Mouse (Mus musculus) left cerebral cortex, postnatal 4 days (tissue): ENCODE results near the gene Cops7a. TPM values are rescaled to one million over a fixed set of nuclear protein-coding genes. Genes with fewer than 3 reads are reported as not detected.

ENCODE experiments used
- DNase-seq: peaks from one replicate; pipeline ENCODE4 v3.0.0-alpha.2; 2022
- intact Hi-C: fragments of 180-260 bp; cut with DNase I; formaldehyde crosslinking; loops from one replicate; pipeline ENCODE4 v1.15.1; 2025
- total RNA-seq, 2 experiments: library from RNA; stranded (reverse); gene quantifications; 2 replicates each; pipeline ENCODE4 v1.2.3; 2021

Gene Cops7a
- total RNA-seq, 2 experiments from 2014 or later: 67.8 to 72.6 TPM

DNA sequence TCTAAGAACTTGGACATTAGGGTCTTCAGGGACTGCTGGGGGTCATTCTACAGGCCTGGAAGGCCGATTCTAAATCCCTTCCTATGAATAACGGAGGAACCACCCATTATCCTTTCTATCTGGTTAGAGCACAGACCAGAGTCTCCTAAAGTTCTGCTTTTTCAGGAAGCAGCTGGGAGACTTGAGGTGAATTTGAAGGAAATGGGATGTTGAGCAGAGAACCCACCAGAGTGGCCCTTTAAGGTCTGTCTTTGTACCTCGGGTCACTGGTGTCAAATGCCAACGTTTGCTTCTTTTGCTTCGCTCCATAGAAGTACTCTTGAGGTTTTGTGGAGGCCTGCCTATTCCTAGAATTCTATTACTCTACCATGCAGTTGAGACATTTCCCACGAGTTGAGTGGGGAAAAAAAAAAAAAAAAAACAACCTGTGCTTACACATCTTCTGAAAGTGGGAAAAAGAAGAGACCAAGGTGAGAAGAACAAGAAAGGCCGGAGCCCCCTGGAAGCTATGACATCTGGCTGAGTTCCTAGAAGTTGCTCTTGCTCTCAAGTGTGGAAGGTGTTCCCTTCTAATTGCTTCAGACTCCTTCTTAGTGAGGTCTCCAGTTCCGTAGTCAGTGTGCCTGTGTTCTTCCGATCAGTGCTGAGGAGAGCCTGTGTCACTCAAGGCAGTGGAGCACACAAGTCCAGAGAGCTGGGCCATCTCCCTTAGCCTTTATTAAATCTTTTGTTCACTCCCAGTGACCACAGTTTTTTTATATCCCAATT, 44.8 kb downstream of the Cops7a start:
- DNase-seq: no peak
- intact Hi-C loops: no loop called here

DNA sequence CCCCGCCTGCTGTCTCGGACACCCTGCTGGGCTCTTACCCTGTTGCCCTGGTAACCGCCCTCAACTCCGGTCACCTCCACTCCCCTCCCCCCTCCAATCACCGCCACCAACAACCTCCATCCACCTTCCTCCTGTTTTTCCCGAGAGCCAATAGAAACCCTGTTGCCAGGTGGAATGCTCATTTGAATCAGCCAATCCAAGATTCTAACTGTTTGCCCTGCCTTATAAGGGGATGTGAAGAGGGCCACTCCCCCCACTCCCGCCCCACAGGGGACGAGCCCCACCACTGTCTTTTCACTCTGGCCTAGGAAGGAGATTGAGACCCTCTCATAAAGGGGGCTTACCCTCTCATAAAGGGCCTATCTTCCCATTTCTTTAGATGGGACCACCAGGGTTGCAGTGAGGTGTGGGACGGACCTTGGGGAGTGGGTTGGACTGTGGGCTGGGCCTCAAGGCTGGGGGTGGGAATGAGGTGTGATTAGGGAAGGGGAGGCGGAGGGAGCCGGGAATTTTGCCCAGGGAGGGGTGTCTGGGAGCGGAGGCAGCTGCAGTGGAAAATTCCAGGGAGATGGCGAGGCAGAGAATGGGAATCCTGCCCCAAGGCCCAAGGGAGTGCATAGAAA, 45.5 kb downstream of the Cops7a start, which contains the start of gene Ptms:
Gene Ptms (minus strand): TSS at position 409 of the 623 bp plus-strand sequence.
- peak; percentile 98 for DNase-seq
- intact Hi-C loops: no loop called here

DNA sequence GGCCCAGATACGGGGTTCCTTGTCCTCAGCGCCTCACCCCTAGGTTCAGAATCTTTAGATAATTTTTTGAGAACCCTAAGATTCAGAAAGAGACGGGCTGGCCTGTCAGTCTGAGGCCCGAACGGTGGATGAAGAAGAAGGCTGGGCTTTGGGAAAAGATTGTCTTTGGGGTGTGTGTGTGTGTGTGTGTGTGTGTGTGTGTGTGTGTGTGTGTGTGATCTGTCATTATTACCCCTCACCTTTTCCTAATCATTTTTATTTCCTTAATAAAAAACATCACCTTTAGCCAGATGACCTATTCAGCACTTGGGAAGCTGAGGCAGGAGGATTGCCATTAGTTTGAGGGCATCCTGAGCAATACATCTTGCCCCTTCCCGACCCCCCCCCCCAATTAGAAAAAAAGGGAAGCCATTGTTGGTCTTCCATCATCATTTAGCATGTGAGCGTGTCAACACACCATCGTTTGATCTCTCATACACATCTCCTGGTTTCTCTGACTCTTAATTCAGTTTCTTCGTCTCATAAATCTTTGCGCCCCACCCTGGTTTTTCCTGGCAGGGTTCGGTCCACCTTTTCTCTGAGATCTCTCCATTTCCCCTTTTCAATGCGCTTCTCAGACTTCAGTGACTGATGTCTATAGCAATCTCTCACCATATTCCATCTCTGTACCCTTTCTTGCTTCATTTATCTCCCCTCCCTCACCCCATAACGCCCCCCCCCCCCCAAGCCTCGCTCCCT, 46.3 kb downstream of the Cops7a start:
- DNase-seq: no peak
- intact Hi-C loops: no loop called here

DNA sequence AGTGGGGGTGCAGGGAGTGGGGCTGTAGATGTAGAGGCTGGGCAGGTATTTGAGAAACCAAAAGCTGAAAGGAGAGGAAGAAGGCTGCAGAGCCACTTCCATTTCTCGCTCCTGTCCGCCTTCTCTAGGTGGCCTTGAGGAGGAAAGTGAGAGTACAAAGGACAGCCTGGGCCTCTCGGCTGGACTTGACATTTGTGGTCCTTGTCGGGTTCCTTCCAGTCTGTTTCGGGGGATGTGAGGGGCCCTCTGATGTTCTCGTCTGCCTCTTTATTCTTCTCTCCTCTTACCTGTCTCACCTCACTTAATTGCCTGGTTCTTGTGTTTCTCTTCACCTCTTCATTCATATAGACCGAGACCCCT, 47.0 kb downstream of the Cops7a start:
- DNase-seq: no peak
- intact Hi-C loops: no loop called here

DNA sequence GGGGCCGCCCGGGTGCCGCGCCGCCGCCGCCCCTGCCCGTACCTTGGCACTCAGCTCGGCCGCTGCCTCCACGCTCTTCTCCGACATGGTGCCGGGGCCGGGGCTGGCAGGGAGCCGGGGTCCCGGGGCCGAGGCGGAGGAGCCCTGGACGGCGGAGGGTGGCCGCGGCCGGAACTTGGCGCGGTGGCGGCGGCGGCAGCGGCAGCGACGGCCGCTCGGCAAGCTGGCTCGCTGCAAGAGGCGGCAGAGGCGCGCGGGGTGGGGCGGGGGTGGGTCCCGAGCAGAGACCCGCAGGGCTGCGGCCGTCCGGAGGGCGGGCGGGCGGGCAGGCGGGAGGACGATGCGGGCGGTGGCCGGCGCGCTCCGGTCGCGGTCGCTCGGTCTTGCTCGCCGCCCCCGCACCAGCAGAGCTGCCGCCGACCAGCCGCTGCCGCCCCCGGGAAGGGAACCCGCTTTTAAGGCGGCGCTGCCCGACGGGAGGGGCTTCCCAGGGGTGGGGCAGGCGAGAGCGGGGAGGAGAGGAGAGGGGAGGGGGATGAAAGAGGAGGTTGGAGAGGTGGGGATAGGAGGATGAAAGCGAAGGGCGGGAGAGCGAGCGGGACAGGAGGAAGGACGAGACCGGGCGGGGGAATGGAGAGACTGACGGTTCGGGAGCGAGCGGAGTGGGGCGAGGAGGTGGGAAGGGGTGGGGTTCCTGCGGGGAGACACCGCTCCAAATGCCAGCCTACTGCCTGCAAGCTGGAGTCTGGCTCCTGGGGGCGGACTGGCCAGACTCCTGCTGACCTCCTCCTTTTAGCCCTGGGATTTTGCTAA, 47.6 kb downstream of the Cops7a start:
- DNase-seq: peak; percentile 96
- intact Hi-C loops: loop anchor here (2.0 kb wide), 1 partner anchor 61 kb away; the partner anchor contains the start of gene P3h3

DNA sequence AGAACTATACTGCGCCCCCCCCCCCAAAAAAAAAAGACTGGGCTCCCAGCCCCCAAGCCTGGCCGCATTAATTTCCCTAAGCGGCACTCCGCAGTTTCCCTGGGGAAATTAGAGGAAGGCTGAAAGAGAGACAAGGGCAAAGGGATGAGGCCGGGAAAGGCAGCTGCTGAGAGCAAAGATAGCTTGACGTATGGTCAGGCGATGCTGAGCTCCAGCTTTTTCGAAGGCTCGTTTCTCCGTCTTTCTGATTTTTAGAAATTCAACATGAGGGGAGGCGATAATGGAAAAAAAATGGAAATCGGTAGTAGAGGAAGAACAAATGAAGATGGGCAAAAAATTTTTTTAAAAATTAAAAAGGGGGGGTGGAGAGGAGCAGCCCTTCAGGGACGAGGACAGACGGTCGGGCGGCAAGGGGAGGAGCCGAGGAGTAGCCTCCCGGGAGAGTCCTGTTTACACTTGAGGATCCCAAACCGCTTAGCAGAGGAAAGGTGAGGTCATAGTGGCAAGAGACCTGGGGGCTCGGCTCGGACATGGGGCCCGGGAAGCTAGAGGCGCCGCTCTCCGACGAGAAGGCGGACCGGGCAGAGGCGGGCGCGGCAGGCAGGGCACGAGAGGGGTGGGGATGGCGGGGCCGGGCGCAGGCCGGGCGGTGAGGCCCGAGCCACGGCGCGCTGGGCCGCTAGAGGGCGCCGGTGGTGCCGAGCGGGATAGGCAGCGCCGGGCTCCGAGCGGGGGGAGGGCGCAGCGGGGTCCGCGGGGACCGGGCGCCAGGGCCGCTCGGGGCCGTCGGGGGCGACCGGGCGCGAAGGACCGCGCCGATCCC, 48.4 kb downstream of the Cops7a start:
- intact Hi-C loops: loop anchor here (2.0 kb wide), 1 partner anchor 60 kb away; the partner anchor contains the start of gene P3h3

DNA sequence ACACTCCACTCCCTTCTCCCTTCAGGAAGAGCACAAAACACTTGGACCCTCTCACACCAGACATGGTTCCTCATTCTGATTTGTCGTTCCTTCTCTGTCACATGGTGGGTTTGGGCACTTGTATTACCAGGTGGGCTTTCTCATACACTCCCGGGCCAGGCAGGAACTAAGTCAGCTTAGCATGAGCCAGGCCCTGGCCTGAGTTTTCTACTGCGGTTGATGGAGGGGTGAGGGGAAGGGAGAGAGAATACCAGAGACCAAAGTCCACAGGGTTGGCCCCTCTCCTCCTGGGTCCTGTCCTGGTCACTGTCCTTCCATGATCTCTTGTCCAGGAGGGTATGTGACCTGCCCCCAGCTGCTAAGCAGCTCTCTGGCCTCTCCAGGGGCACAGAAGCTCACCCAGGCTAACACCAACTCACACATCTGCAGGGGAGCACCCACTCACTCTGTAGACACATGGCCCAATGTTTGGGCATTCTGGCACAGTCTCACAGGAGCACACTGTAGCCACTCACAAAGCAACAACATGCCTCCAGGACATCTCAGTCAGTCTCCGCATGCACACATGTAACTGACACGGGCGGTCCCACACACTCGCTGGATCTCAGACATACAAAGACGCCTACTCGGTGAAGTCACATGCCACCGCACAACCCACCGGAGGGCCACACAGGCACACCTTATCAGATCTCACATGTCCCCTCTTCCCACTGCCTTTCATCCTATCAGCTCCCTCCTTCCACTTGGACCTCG, 49.2 kb downstream of the Cops7a start:
- intact Hi-C loops: loop anchor here (2.0 kb wide), 1 partner anchor 59 kb away; the partner anchor contains the start of gene P3h3

More for the DNA sequence above, 48.4 kb downstream of the Cops7a start:
- DNase-seq: peak; percentile 93

DNA sequence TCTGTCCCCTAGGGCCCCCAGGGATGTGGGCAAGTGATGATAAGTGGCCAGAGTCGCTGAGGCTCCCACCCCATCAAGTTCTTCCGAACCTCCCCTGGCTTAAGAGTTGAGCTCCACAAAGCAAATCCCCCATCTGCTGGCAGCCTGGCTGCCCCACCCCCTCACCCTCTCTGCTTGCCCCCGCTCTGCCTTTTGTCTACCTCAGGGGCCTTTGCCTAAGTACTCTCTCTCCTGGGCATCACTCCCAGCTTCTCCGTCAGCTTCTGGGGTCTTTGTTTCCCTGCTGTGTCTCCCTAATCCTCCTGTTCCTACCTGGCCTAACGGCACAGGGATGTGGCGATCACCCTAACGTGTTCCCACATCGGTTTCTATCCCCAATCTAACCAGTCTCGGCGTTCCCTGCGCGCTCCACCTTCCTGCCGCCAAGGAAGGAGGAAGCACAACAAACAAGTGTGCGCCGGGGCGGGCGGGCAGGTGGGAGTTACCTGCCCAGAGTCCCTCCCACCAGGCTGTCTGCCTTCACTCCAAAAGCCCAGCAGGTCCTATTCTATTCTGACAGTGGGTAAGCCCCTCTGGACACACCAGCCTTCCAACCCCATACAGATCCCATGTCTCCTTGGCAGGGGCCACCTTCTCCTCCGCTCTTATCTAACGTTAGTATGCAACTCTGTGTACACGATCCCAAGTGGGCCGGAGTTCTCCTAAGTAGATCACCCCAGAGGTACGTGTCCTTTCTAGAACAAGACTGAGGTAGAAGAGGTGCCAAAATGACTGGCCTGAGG, 50.0 kb downstream of the Cops7a start:
- peak; percentile 42 for DNase-seq
- intact Hi-C loops: no loop called here

More for the DNA sequence above, 49.2 kb downstream of the Cops7a start:
- DNase-seq: peak; percentile 42

DNA sequence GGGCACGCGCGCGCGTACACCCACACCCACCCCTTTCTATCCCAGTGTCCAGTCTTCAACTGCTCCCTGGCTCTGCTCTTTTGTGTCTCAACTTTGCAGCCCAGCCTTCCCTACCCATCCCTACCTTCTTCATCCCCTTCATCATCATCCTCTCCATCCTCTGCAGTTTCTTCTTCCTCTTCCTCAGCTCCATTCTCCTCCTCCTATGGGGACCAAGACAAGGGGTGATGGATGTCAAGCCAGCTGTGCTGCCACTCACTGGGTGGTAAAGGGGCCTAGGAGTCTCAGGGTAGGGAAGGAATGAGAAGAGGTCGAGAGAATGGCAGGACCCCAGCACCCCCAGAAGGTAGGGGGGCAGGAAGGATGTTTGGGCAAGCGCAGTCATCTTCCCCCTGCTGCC, 50.8 kb downstream of the Cops7a start:
- DNase-seq: no peak
- intact Hi-C loops: no loop called here

DNA sequence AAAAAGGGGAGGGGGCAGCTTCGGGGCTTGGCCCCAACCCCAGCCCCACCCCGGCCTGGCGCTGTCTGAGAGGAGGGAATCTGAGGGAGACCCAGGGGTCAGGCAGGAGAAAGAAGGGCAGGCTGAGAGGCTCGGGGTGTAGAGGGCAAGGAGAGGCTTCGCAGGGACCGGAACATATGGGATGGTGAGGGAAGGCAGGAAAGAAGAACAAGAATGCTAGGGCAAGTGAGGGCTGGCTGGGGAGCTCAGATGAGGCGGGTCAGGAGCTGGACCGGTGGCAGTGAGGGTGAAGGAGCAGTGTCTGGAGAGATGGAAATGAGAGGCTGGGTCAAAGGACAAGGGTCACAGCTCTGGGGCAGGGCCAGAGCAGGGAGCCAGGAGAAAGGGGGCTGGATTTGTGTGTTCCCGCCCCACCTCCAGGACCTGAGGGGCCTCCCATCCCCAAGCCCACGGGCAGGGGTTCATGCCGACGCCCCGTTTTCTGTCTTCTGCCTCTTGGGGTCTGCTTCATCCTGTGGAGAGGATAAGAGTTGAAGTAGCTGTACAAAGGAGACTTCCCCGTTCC, 51.5 kb downstream of the Cops7a start:
- DNase-seq: no peak

DNA sequence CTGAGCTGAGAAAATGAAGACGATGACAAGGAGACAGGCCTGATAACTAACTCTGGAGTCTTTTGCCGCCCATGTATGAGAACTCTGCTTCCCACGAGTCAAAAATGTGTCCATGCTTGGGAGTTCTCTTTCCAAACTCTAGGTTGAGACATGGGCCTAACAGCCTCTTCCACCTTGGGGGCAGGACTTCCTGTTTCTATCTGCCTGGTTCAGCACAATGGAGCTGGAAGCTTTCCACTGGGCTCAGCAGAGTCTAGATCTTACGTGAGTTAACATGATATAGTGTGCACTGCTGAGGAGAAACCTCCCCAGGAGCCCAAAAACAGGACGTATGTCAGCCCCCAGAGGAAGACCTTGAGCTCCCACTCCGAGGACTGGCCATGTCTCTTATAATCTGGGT, 52.1 kb downstream of the Cops7a start:
- intact Hi-C loops: no loop called here
- DNase-seq: no peak

More for the DNA sequence above, 51.5 kb downstream of the Cops7a start:
- intact Hi-C loops: no loop called here

DNA sequence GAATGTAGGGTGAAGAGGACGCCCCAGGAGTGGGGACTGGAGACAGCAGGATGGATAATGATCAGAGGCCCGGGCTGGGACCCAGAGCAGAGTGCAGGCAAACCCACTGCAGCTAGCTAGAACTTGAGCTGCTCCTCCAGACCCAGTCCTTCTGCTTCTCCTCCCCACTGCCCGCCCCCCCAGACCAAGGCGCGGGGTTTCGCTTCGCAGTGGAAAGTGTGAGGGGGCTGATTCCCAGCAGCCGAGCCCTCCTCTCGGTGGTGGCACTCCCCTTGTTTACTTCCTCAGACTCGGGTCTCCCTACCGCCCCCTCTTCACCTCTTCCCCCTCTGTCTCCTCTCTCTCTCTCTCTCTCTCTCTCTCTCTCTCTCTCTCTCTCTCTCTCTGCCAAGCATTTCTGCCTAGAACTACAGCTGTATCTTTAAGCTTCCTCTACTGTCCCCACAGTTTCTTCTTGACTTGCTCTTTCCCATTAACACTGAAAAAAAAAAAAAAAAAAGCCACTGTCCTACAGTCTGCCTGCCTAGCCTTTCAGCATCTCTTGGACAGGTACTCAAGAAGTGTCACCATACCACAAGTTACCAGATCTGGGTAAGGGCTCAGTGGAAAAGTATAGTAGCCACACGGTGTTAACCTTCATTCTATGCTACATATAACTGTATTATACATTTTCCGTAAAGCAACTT, 53.7 kb downstream of the Cops7a start, which contains the start of gene Lag3:
Gene Lag3 (minus strand): TSS at position 173 of the 686 bp plus-strand sequence.
- DNase-seq: no peak

DNA sequence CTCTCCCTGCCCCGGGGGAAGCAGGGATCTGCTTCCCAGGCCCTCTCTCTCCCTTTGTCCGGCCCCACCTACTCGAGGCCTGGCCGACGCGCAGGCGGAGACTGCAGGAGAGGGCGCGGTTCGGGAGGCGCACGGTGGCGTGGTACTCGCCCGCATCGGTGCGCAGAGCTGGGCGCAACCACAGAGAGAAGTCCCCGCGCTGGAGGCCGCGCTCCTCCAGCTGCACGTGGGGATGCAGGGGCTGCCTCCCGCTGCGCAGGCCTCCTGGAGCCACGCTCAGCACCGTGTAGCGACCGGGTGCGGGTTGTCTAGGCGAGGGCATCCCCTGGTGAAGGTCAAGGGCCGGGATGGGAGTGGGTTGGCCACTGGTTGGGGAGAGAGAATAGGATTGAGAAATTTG, 55.3 kb downstream of the Cops7a start:
- intact Hi-C loops: no loop called here
- DNase-seq: no peak

More for the DNA sequence above, 53.7 kb downstream of the Cops7a start, which contains the start of gene Lag3:
- intact Hi-C loops: no loop called here
